Mouse (Mus musculus): Measurements from ENCODE around the gene Klc2. TPM values are rescaled to one million over a fixed set of nuclear protein-coding genes. Genes with fewer than 3 reads are reported as not detected.

Gene Klc2
- total and polyA plus RNA-seq, 3 experiments = 7.3 to 30.3 TPM; not detected in 1

- peaks cover 0 to 4% of the 10 kb centered on the region in 2 experiments; a peak in 1 of 4 replicates for H3K36me3 ChIP-seq (ENCODE audit: control insufficient read depth in 1 of 2, insufficient read depth in 2 of 2, low read length in 2 of 2)
- no peak overlapping the region for H3K27ac ChIP-seq (ENCODE audit: control insufficient read depth, low read depth, low read length)
- H3K4me1 ChIP-seq (ENCODE audit: control insufficient read depth in 1 of 2, insufficient read depth in 2 of 2, low read length in 2 of 2) = peaks cover 5 to 34% of the 10 kb centered on the region in 2 experiments
- H3K27me3 ChIP-seq (ENCODE audit: control insufficient read depth in 1 of 2, insufficient read depth in 2 of 2, low read length in 2 of 2) = no peaks in the 10 kb centered on the region
- TF ChIP-seq NRF1 (IDR thresholded peaks at IDR 0.05; ENCODE audit: insufficient read depth, low read depth, low read length, poor library complexity, severe bottlenecking) (no peak), POLR2A (IDR thresholded peaks at IDR 0.05; ENCODE audit: control insufficient read depth in 1 of 2, insufficient read depth in 1 of 2, low read depth in 1 of 2, low read length in 2 of 2, poor library complexity in 1 of 2) (no peak), BHLHE40 (IDR thresholded peaks at IDR 0.05; ENCODE audit: borderline replicate concordance, low read depth, low read length) (no peak), SMC3 (IDR thresholded peaks at IDR 0.05; ENCODE audit: low read depth, low read length) (no peak), ZNF384 (IDR thresholded peaks at IDR 0.05; ENCODE audit: low read depth, low read length) (no peak), ZC3H11A (IDR thresholded peaks at IDR 0.05; ENCODE audit: low read depth, low read length) (no peak), UBTF (IDR thresholded peaks at IDR 0.05; ENCODE audit: borderline replicate concordance, insufficient read depth, low read depth, low read length) (no peak), TBP (IDR thresholded peaks at IDR 0.05; ENCODE audit: low read depth, low read length) (no peak), JUND (IDR thresholded peaks at IDR 0.05; ENCODE audit: low read depth, low read length) (no peak), MXI1 (IDR thresholded peaks at IDR 0.05; ENCODE audit: low read depth, low read length) (no peak), MAX (IDR thresholded peaks at IDR 0.05; ENCODE audit: low read length) (no peak), RCOR1 (IDR thresholded peaks at IDR 0.05; ENCODE audit: low read depth, low read length) (no peak), MYB (IDR thresholded peaks at IDR 0.05; ENCODE audit: low read depth, low read length) (no peak), MEF2A (IDR thresholded peaks at IDR 0.05; ENCODE audit: extremely low read depth, insufficient replicate concordance, low read depth, low read length, poor library complexity, severe bottlenecking) (no peak), KAT2A (conservative IDR thresholded peaks at IDR 0.05; ENCODE audit: low read depth, low read length) (no peak), RAD21 (IDR thresholded peaks at IDR 0.05; ENCODE audit: low read depth, low read length) (no peak), CHD2 (IDR thresholded peaks at IDR 0.05; ENCODE audit: low read length) (no peak), GATA1 (IDR thresholded peaks at IDR 0.05; ENCODE audit: low read depth, low read length) (no peak), E2F4 (IDR thresholded peaks at IDR 0.05; ENCODE audit: borderline replicate concordance, low read depth, low read length) (no peak)
- no peak overlapping the region for H3K4me3 ChIP-seq (ENCODE audit: control insufficient read depth in 1 of 2, insufficient read depth in 1 of 2, low read depth in 2 of 2, low read length in 2 of 2)
- peaks cover 2% of the 10 kb centered on the region; the same call in 1 of the 2 replicates for H3K79me2 ChIP-seq (ENCODE audit: control insufficient read depth, insufficient read depth, low read length, poor library complexity)
- H3K9me3 ChIP-seq (replicated peaks; ENCODE audit: insufficient read depth, low read length) = no peaks in the 10 kb centered on the region
- DNase-seq (ENCODE audit: low read depth, low spot score) = no peak
- no peak overlapping the region for H3K9ac ChIP-seq (ENCODE audit: control insufficient read depth, low read depth, low read length, poor library complexity, severe bottlenecking)
Observed at GRCm38 (mm10) chr19:5069486-5069885, 48.9 kb downstream of the Klc2 start.

GRCm38 (mm10) chr19:5068570-5069234 is 49.7 kb downstream of the Klc2 start:
- Histone ChIP-seq H3K4me3 (ENCODE audit: control insufficient read depth in 1 of 2, insufficient read depth in 1 of 2, low read depth in 2 of 2, low read length in 2 of 2) (peak overlapping the region; percentile 49 to 62; a peak in 2 of 4 replicates), H3K36me3 (ENCODE audit: control insufficient read depth in 1 of 2, insufficient read depth in 2 of 2, low read length in 2 of 2) (peaks cover 0 to 4% of the 10 kb centered on the region in 2 experiments; a peak in 1 of 4 replicates), H3K27ac (ENCODE audit: control insufficient read depth, low read depth, low read length) (no peak overlapping the region), H3K9ac (ENCODE audit: control insufficient read depth, low read depth, low read length, poor library complexity, severe bottlenecking) (peak overlapping the region; percentile 70; the same call in 1 of the 2 replicates), H3K9me3 (replicated peaks; ENCODE audit: insufficient read depth, low read length) (no peaks in the 10 kb centered on the region), H3K79me2 (ENCODE audit: control insufficient read depth, insufficient read depth, low read length, poor library complexity) (peaks cover 2% of the 10 kb centered on the region; the same call in 1 of the 2 replicates), H3K4me1 (ENCODE audit: control insufficient read depth in 1 of 2, insufficient read depth in 2 of 2, low read length in 2 of 2) (peaks cover 5 to 34% of the 10 kb centered on the region in 2 experiments), H3K27me3 (ENCODE audit: control insufficient read depth in 1 of 2, insufficient read depth in 2 of 2, low read length in 2 of 2) (no peaks in the 10 kb centered on the region)
- TF ChIP-seq MAZ (IDR thresholded peaks at IDR 0.05; ENCODE audit: low read depth, low read length) (no peak), ETS1 (IDR thresholded peaks at IDR 0.05; ENCODE audit: low read depth, low read length) (no peak), GATA1 (IDR thresholded peaks at IDR 0.05; ENCODE audit: low read depth, low read length) (no peak), MAFK (IDR thresholded peaks at IDR 0.05; ENCODE audit: borderline replicate concordance, low read depth, low read length) (no peak), HCFC1 (IDR thresholded peaks at IDR 0.05; ENCODE audit: low read depth, low read length) (no peak), MAX (IDR thresholded peaks at IDR 0.05; ENCODE audit: low read length) (no peak), MYB (IDR thresholded peaks at IDR 0.05; ENCODE audit: low read depth, low read length) (no peak), MXI1 (IDR thresholded peaks at IDR 0.05; ENCODE audit: low read depth, low read length) (no peak), BHLHE40 (IDR thresholded peaks at IDR 0.05; ENCODE audit: borderline replicate concordance, low read depth, low read length) (no peak), CHD1 (IDR thresholded peaks at IDR 0.05; ENCODE audit: low read depth, low read length) (no peak), E2F4 (IDR thresholded peaks at IDR 0.05; ENCODE audit: borderline replicate concordance, low read depth, low read length) (no peak), USF2 (IDR thresholded peaks at IDR 0.05; ENCODE audit: borderline replicate concordance in 1 of 2, insufficient read depth in 1 of 2, low read depth in 1 of 2, low read length in 2 of 2) (no peak), POLR2AphosphoS5 (IDR thresholded peaks at IDR 0.05; ENCODE audit: borderline replicate concordance, low read depth, low read length) (no peak), RAD21 (IDR thresholded peaks at IDR 0.05; ENCODE audit: low read depth, low read length) (no peak), UBTF (IDR thresholded peaks at IDR 0.05; ENCODE audit: borderline replicate concordance, insufficient read depth, low read depth, low read length) (no peak), ZC3H11A (IDR thresholded peaks at IDR 0.05; ENCODE audit: low read depth, low read length) (no peak)
- DNase-seq (ENCODE audit: low read depth, low spot score) = no peak

Data from MEL (cell line).